Mouse (Mus musculus) forebrain, embryonic 10.5 days (tissue): ENCODE data around the gene Gcdh. TPM values are rescaled to one million over a fixed set of nuclear protein-coding genes. Genes with fewer than 3 reads are reported as not detected.

ENCODE experiments used
- DNase-seq: peaks from one replicate; pipeline ENCODE4 v3.0.0-alpha.2; 2017; ENCODE audit warnings: low spot score; ENCODE audit errors: extremely low spot score
- H3K27ac ChIP-seq: fragments of 300-500 bp; sonication (generic); 2 replicates; pipeline ENCODE4 v1.5.1; 2016; ENCODE audit warnings: mild to moderate bottlenecking
- H3K27me3 ChIP-seq: fragments of 300-500 bp; sonication (generic); 2 replicates; pipeline ENCODE4 v1.6.1; 2016; ENCODE audit warnings: mild to moderate bottlenecking; ENCODE audit not compliant: poor library complexity, severe bottlenecking
- H3K36me3 ChIP-seq: fragments of 300-500 bp; sonication (generic); replicated peaks from 2 replicates; pipeline ENCODE4 v1.6.1; 2016; ENCODE audit warnings: mild to moderate bottlenecking, moderate library complexity
- H3K4me1 ChIP-seq: fragments of 300-500 bp; sonication (generic); 2 replicates; pipeline ENCODE4 v1.6.1; 2016
- H3K4me3 ChIP-seq: fragments of 300-500 bp; sonication (generic); 2 replicates; pipeline ENCODE4 v1.5.1; 2016; ENCODE audit warnings: mild to moderate bottlenecking, moderate library complexity
- H3K9me3 ChIP-seq: fragments of 300-500 bp; sonication (generic); 2 replicates; pipeline ENCODE4 v1.6.1; 2016; ENCODE audit warnings: mild to moderate bottlenecking, moderate library complexity
- WGBS: fragments of 180-500 bp; shearing (Covaris S2); methylation state at CpG from one replicate; pipeline ENCODE4 v1.1.7; 2016; 5-methylcytosine and 5-hydroxymethylcytosine counted together
- polyA plus RNA-seq: library from polyadenylated mRNA; unstranded; fragments of >200 nt; fragmentation: Nextera tagmentation; extraction: Ambion mirVana; gene quantifications from 2 replicates; pipeline ENCODE4 v1.2.1, GENCODE M21; 2016

Gcdh gene
- polyA plus RNA-seq, 1 experiment from 2014 or later, result 49.6 TPM

- Histone ChIP-seq H3K4me1 (peaks cover 12% of the 10 kb centered on the region), H3K4me3 (no peak overlapping the region), H3K27me3 (no peaks in the 10 kb centered on the region), H3K36me3 (peaks cover 73% of the 10 kb centered on the region), H3K9me3 (no peaks in the 10 kb centered on the region), H3K27ac (no peak overlapping the region)
- DNase-seq, result no peak
- WGBS, result 94% methylated on average over 3 of the region's 3 CpGs
Measured at GRCm38 (mm10) chr8:84888280-84888679, 5.4 kb downstream of the Gcdh start.

- Histone ChIP-seq H3K9me3 (no peaks in the 10 kb centered on the region), H3K36me3 (peaks cover 52% of the 10 kb centered on the region), H3K27ac (no peak overlapping the region), H3K27me3 (no peaks in the 10 kb centered on the region), H3K4me3 (no peak overlapping the region), H3K4me1 (no peaks in the 10 kb centered on the region)
- 89% methylated on average over 4 of the region's 4 CpGs for WGBS
- no peak for DNase-seq
Measured at GRCm38 (mm10) chr8:84884728-84885127, 9.0 kb downstream of the Gcdh start.

- 81% methylated on average over 1 of the region's 1 CpGs for WGBS
- Histone ChIP-seq H3K4me3 (no peak overlapping the region), H3K4me1 (no peaks in the 10 kb centered on the region), H3K36me3 (peaks cover 14% of the 10 kb centered on the region), H3K27me3 (no peaks in the 10 kb centered on the region; the same call in 1 of the 2 replicates), H3K9me3 (no peaks in the 10 kb centered on the region), H3K27ac (no peak overlapping the region)
- no peak for DNase-seq
Measured at GRCm38 (mm10) chr8:84878915-84879314, 14.8 kb downstream of the Gcdh start.

GRCm38 (mm10) chr8:84877297-84878035 lies 16.3 kb downstream of the Gcdh start:
- Histone ChIP-seq H3K36me3 (peaks cover 7% of the 10 kb centered on the region; the same call in 1 of the 2 replicates), H3K9me3 (no peaks in the 10 kb centered on the region), H3K27me3 (peaks cover 12% of the 10 kb centered on the region), H3K4me1 (peaks cover 11% of the 10 kb centered on the region), H3K4me3 (no peak overlapping the region), H3K27ac (no peak overlapping the region)
- 89% methylated on average over 3 of the region's 3 CpGs for WGBS
- no peak for DNase-seq

GRCm38 (mm10) chr8:84874339-84874738 lies 19.4 kb downstream of the Gcdh start:
- Histone ChIP-seq H3K27ac (no peak overlapping the region), H3K4me1 (peaks cover 20% of the 10 kb centered on the region), H3K9me3 (no peaks in the 10 kb centered on the region), H3K36me3 (peaks cover 12% of the 10 kb centered on the region), H3K27me3 (peaks cover 19% of the 10 kb centered on the region), H3K4me3 (no peak overlapping the region)
- DNase-seq, result no peak
- WGBS, result 90% methylated on average over 3 of the region's 3 CpGs

GRCm38 (mm10) chr8:84873016-84873415 lies 20.7 kb downstream of the Gcdh start:
- 67% methylated on average over 4 of the region's 4 CpGs for WGBS
- peak overlapping the region; percentile 57 for H3K4me3 ChIP-seq
- DNase-seq, result no peak
- peaks cover 20% of the 10 kb centered on the region for H3K4me1 ChIP-seq
- H3K27ac ChIP-seq, result peak overlapping the region; percentile 81; the same call in 1 of the 2 replicates
- no peaks in the 10 kb centered on the region for H3K9me3 ChIP-seq
- peaks cover 19% of the 10 kb centered on the region for H3K27me3 ChIP-seq
- H3K36me3 ChIP-seq, result peaks cover 26% of the 10 kb centered on the region

GRCm38 (mm10) chr8:84872309-84872965 lies 21.3 kb downstream of the Gcdh start:
- Histone ChIP-seq H3K36me3 (peaks cover 28% of the 10 kb centered on the region), H3K9me3 (no peaks in the 10 kb centered on the region), H3K4me3 (peak overlapping the region; percentile 57), H3K4me1 (peaks cover 20% of the 10 kb centered on the region), H3K27ac (peak overlapping the region; percentile 81), H3K27me3 (peaks cover 19% of the 10 kb centered on the region)
- DNase-seq, result peak; percentile 51
- 4% methylated on average over 54 of the region's 54 CpGs for WGBS

- Histone ChIP-seq H3K4me1 (peaks cover 20% of the 10 kb centered on the region), H3K9me3 (no peaks in the 10 kb centered on the region), H3K27ac (peak within 1 kb of the TSS; percentile 81), H3K27me3 (peaks cover 19% of the 10 kb centered on the region), H3K36me3 (peaks cover 35% of the 10 kb centered on the region), H3K4me3 (peak within 1 kb of the TSS; percentile 57)
- DNase-seq, result peak; percentile 76
- 16% methylated on average over 46 of the region's 46 CpGs for WGBS
Measured at GRCm38 (mm10) chr8:84871376-84872308, 22.1 kb downstream of the Gcdh start, which contains the start of gene Syce2. Syce2 (plus strand) TSS chr8:84872111.

- peak; percentile 95 for DNase-seq
- H3K27ac ChIP-seq, result peak within 1 kb of the TSS; percentile 92
- under 1% methylated on average over 39 of the region's 39 CpGs for WGBS
Measured at GRCm38 (mm10) chr8:84856864-84857441, 36.8 kb downstream of the Gcdh start, which contains the start of gene Farsa. Farsa (plus strand) TSS chr8:84856989.

GRCm38 (mm10) chr8:84856434-84856833 lies 37.3 kb downstream of the Gcdh start:
- no peak for DNase-seq
- peaks cover 13% of the 10 kb centered on the region for H3K4me1 ChIP-seq
- H3K27me3 ChIP-seq, result peaks cover 6% of the 10 kb centered on the region
- H3K4me3 ChIP-seq, result peak overlapping the region; percentile 83
- WGBS, result 94% methylated on average over 3 of the region's 3 CpGs
- H3K27ac ChIP-seq, result peak overlapping the region; percentile 92
- H3K9me3 ChIP-seq, result no peaks in the 10 kb centered on the region
- H3K36me3 ChIP-seq, result peaks cover 25% of the 10 kb centered on the region

More at GRCm38 (mm10) chr8:84856864-84857441, 36.8 kb downstream of the Gcdh start, which contains the start of gene Farsa:
- Histone ChIP-seq H3K4me3 (peak within 1 kb of the TSS; percentile 83), H3K4me1 (peaks cover 13% of the 10 kb centered on the region), H3K27me3 (peaks cover 6% of the 10 kb centered on the region), H3K9me3 (no peaks in the 10 kb centered on the region), H3K36me3 (peaks cover 31% of the 10 kb centered on the region)

- H3K36me3 ChIP-seq, result peaks cover 32% of the 10 kb centered on the region
- 63% methylated on average over 6 of the region's 6 CpGs for WGBS
- H3K27ac ChIP-seq, result peak overlapping the region; percentile 97
- peak overlapping the region; percentile 97 for H3K4me3 ChIP-seq
- no peaks in the 10 kb centered on the region for H3K27me3 ChIP-seq
- no peak for DNase-seq
- no peaks in the 10 kb centered on the region for H3K9me3 ChIP-seq
- peaks cover 41% of the 10 kb centered on the region for H3K4me1 ChIP-seq
Measured at GRCm38 (mm10) chr8:84847684-84848435, 45.9 kb downstream of the Gcdh start.
